Mouse (Mus musculus) olfactory bulb, adult 2 months (tissue): ENCODE results near the gene Crybg2.

Experiments
- CTCF ChIP-seq: fragments of 200-500 bp; IDR thresholded peaks from 2 replicates; pipeline ENCODE4 v1.5.1; 2012; ENCODE audit warnings: low read depth, mild to moderate bottlenecking, low read length, moderate library complexity; ENCODE audit not compliant: insufficient read depth
- POLR2A ChIP-seq: fragments of 200-500 bp; IDR thresholded peaks from 2 replicates; pipeline ENCODE4 v1.6.1; 2012; ENCODE audit warnings: mild to moderate bottlenecking, low read depth, low read length, moderate library complexity; ENCODE audit not compliant: insufficient read depth

- TF ChIP-seq POLR2A, result no peak
- TF ChIP-seq CTCF, result no peak
Observed at GRCm38 (mm10) chr4:134098628-134099027, 38.0 kb downstream of the Crybg2 start.
